Mouse (Mus musculus) left cerebral cortex, adult 8-10 months (tissue): ENCODE data around the gene Ipo9. TPM values are rescaled to one million over a fixed set of nuclear protein-coding genes. Genes with fewer than 3 reads are reported as not detected.

ENCODE experiments used
- DNase-seq, 2 experiments: peaks; one replicate each; pipeline ENCODE4 v3.0.0; 2022; ENCODE audit warnings: low spot score in 2 of 2
- microRNA-seq, 2 experiments: library from miRNA; unstranded; fragments of <30 nt; microRNA quantifications; one replicate each; pipeline ENCODE4 v1.2.0; 2022
- total RNA-seq, 4 experiments: library from RNA; stranded (reverse); gene quantifications; 2 replicates each; pipeline ENCODE4 v1.2.4; 2022

The Ipo9 gene
- total RNA-seq, 4 experiments from 2014 or later, result 154 to 181 (median 170) TPM

DNA sequence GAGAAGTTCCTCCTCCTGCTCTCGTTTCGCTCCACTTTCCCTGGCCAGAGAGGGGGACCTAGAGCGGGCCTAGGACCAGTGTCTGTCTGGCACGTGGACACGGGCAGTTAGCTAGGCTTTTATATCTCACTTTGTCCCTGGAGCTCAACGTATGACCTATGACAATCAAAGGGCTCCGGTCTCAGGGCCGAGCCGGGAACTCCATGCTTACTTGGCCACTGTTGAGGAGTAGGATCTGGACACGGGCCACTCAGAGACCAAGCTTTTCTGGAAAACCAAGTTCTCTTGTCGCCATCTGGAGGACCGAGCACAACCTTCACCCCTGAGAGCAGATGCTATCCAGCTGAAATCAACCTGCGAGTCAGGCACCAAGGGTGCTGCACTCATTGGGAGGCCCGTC is 61.3 kb downstream of the Ipo9 start:
- DNase-seq, result no peak

DNA sequence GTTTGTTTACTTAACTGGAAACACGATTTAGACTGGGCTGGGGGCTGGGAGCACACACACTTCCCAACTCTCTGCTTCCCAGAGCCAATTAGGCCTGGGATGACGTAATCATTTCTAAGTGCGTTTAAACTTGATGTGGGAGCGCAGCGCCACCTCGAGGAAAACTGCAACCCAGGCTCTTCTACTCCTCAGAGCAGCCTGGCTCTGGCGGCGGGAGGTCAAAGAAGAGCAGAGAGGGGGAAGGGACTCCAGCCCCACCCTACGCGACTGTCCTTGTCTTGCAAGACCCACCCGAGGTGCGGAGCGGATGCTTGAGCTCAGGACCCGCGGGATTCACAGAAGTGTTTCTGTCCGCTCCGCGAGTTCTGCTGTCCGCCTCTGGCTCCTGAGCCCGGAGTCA is 62.1 kb downstream of the Ipo9 start:
- peak; percentile 70 to 84 for DNase-seq

DNA sequence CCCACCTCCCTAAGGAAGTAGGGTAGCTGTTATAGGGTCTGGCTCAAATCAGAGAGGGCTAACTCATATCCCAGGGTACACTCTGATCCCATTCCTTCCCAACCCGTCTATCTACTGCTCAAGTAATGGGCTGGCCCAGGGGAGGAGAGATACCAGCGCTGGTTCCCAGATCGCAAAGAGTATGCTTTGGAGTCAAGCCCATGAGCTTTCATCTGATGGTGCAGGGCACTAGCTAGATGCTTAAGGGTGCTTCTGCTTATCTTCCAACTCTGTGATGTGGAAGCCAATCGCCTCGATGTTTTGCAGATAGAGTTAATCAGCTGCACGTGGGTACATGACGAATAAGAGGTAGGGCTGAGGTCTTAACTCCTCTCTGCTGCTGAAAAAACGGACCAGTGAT is 62.7 kb downstream of the Ipo9 start:
- DNase-seq, result no peak

DNA sequence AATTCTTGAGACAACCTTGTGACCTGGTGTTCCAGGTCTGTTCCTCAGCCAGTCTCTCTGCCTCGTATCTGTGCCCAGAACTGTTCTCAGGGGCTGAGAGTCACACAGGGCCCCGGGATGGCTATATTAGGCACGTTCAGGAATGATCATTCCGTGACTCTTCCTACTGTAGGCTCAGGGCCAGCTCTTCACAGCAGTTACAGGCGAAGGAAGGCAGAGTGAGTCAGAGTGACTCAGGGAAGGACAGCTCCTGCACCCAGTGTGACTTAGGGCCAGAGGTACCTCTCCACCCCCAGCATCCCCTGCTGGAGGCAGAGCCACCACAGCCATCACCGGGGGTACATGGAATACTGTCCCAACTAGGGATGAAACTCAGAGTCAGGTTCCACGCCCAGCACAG is 63.3 kb downstream of the Ipo9 start:
- DNase-seq, result no peak

DNA sequence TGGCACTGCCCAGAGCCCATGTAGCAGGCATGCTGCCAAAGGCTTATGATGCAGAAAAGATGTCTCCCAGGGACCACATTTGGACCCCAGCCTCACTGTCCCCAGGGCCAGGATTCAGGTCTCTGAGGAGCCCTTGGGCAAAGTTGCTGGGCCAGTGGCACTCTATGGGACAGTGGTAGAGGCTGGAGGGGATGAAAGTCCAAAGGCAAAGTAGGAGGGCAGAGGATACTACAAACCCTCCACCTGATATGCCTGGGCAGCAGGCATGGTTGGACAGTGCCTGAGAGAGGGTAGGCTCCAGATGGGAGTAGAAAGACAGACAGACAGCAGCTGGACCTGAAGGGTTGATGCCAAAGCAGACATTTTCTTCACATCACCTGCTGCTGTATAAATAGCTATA is 63.9 kb downstream of the Ipo9 start:
- no peak for DNase-seq

DNA sequence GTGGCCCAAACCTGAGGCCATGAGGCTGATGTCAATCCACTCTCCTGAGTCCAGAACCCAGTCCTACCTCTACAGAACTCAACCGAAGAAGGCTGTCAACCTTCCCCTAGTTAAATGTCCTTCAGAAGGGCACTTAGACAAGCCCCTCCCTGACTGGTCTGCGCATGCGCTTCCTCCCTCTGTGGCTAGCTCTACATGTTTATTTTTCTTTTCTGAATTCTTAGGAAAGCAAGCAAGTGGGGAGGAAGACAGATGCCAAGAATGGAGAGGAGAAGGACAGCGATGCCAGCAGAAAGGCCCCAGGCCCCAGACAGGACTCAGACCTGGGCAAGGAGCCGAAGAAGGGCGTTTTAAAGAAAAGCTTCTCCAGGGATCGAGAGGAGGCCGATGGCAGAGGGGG is 66.9 kb downstream of the Ipo9 start:
- no peak for DNase-seq

DNA sequence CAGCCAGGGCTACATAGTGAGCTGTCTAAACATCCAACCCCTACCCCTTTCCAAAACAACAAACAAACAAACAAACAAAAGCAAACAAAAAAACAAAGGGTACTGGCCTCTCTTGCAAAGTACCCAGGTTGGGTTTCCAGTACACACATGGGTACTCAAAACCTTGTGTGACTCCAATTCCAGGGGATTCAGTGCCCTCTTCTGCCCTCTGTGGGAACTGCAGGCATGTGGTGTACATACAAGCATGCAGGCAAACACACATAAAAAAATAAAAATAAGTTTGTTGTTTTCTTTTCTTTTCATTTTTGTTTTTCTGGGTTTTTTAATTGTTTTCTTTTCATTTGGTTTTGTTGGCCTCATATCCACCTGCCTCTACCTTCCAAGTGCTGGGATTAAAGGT is 68.2 kb downstream of the Ipo9 start:
- DNase-seq, result no peak

DNA sequence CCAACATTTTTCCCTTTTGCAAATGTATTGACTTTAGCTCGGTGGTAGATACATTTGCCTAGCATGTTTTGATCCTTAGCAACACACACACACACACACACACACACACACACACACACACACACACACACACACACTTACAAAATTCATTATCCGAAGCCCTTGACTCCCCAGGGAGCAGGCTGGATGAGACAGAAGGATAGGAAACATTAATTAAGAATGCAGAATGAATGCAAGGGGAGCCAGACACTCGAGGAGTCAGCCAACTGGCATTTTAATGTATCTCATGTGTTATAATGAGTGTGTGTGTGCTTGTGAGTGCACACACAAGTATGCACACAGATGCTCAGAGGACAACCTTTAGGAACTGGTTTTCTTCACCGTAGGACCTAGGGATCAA is 68.8 kb downstream of the Ipo9 start:
- no peak for DNase-seq

DNA sequence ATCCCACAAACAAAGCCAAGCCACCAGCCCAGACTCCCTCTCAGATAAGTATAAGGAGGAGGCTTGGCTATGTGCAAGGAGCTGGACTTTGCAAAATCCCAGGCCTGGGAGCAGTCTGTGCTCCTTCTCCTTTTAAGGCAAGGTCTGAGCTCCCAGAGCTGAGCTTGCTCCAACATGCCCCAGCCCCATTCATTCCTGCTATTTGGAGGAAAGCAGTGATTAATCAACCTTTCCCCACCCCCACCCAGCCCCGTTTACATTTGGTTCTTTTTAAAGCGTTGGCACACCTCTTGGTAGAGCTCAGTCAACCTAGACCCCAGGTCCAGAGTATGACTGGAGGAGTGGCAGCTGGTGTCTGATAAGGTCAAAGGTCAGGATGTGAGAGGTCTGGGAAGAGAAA is 71.2 kb downstream of the Ipo9 start:
- no peak for DNase-seq

DNA sequence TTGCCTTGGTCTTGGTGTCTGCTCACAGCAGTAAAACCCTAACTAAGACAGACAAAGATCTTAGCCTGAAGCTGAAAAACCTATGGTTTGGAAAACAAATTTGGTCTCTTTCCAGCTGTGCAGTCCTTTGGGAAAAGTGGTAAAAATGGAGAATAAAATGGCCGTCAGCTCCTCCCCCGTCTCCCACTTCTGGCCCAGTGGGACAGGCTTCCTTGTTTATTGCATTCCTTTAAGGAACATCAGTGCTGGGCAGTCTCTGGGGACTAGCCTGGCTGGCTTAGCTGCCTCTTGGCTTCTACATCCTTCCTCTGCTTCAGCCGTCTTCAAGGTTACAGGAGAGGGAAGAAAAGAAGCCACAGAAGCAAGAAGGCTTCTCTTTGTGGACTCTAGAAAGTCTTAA is 78.3 kb downstream of the Ipo9 start:
- no peak for DNase-seq

DNA sequence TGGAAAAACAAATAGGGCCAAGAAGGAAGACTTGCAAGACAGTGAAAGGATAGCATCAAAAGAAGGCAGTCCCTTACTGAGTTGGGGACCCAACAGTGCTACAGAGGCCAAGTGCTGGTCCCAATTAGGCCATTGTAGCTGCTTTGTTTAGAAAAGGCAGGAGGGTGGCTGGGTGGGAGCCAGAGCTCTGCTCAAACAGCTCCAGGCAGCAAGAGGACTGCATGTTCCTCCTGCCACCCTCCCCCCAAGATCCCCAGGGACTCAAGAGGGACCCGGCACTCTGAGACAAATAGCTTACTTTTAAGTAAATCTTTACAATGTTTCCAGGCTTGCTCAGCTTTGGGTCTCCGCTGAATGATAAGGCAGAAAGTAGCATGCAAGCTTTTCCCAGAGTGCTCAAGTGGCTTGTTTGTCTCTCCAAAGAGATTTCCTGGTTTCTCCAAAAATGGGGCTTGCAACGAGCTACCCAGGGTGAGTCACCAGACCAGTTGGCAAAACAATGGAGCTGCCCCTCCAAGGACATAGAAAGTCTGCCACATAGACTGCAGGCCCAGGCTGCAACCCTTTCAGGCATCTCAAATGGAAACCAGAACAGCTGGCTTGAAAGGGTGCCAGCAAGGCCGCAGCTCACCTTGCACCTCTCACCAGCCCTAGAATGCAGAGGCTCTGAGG is 82.7 kb downstream of the Ipo9 start:
- DNase-seq, result peak in 1 of 2 experiments; percentile 61

DNA sequence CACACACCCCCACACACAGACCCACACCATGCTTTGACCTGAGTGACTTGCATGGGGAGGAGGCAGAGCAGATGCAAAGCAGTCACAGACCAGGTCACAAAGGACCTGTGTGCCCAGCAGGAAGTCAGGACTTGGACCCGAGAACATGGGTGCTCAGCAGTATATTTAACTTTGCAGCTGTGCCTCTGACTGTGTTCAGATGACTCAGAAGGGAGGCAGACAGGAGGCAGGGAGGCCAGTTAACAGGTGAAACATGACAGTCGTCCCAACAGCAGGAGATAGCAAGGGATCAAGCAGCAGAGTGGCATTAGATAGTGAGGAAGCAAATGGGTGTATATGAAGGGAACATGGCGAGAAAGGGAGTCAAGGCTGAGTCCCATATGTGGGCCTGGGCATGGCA is 83.4 kb downstream of the Ipo9 start:
- DNase-seq, result no peak

DNA sequence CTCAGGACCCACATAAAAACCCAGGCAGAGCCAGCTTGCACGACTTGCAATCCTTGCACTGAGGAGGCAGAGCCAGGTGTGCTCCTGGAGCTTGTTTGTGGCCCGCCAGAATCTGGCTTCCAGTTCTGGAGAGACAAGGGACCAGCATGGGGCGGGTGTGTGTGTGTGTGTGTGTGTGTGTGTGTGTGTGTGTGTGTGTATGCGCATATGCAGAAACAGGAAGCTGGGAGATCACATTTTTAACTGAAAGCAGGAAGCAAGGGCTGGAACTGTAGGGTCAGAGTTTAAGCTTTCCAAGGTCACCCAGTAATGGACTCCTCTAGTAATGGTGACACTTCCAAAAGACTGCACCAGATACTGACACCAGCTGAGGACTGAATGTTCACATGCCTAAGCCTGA is 86.3 kb downstream of the Ipo9 start:
- no peak for DNase-seq

DNA sequence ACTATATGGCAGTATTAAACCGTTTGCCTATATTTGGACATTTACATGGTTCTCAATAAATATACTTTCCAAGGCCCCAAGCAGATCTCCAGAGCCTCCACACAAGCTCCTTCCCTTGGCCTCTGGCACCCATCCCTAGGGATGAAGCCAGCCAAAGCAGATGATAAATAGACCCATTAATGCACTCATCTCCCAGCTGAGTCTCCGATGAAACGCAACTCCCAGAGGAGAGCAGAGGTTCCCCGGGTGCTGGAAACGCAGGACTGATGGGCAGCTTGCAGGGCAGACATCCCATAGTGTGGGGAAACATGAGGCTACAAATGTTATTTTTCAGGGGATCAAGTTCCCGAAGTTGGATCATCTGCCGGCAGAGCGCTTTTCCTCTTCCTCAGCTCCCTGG is 88.4 kb downstream of the Ipo9 start:
- no peak for DNase-seq

Small RNA genes within 50 kb of the gene (microRNA-seq; reads per million reads assigned to microRNA genes)
- 6.9 to 7.9 reads per million in 2 experiments for gene Mir1231

Other genes with a start within 250 kb of the Ipo9 start
- gene Elf3, start 171.9 kb downstream of the Ipo9 start, total RNA-seq, result under 1 TPM in 2 of 4 experiments, not detected in 2; 0.19 to 0.20 TPM
- 10 to 100 TPM; 47.8 to 53.4 (median 49.7) TPM for gene Rnpep, start 146.4 kb downstream of the Ipo9 start, total RNA-seq
- 100 to 1,000 TPM; 171 to 192 (median 176) TPM for gene Timm17a, start 116.7 kb downstream of the Ipo9 start, total RNA-seq
- under 1 TPM; 0.38 to 0.91 (median 0.77) TPM for gene Lmod1, start 105.7 kb downstream of the Ipo9 start, total RNA-seq
- gene Shisa4, start 55.3 kb downstream of the Ipo9 start, total RNA-seq, result 100 to 1,000 TPM; 167 to 177 (median 171) TPM
- 10 to 100 TPM; 44.9 to 49.3 (median 46.5) TPM for gene Nav1, start 176.8 kb upstream of the Ipo9 start, total RNA-seq